Mouse (Mus musculus): ENCODE measurements at regions not wholly inside any gene's neighbourhood (a gene's known extent, or its start where the extent isn't known, plus 50 kb on each side); places are given as distances from the start of the nearest gene placed in this dataset.

GRCm38 (mm10) chr8:23344161-23344560 lies 933.0 kb downstream of the Mrps31 start:
- DNase-seq (ENCODE audit: low read depth, low spot score), result peak; percentile 67
- no peaks in the 10 kb centered on the region for H3K36me3 ChIP-seq (ENCODE audit: control insufficient read depth, insufficient read depth, low read length, poor library complexity, severe bottlenecking)
- in situ Hi-C loops (cut with MboI; ENCODE audit: low sequenced_read_pairs in 2 of 2, unreplicated experiment in 2 of 2), result loop anchor here (10.0 to 25.0 kb wide), 2 partner anchors 161 to 168 kb away; no protein-coding TSS in a partner anchor
- H3K27ac ChIP-seq (ENCODE audit: insufficient read depth, low read depth, low read length, poor library complexity, severe bottlenecking), result no peak overlapping the region
- no peaks in the 10 kb centered on the region for H3K9me3 ChIP-seq (ENCODE audit: control insufficient read depth, insufficient read depth, low read depth, low read length)
- TF ChIP-seq ZC3H11A (IDR thresholded peaks at IDR 0.05; ENCODE audit: borderline replicate concordance, low read depth, low read length) (peak; percentile 90), MAFK (IDR thresholded peaks at IDR 0.05; ENCODE audit: insufficient read depth, low read depth, low read length) (no peak)
- H3K9ac ChIP-seq (ENCODE audit: insufficient read depth, low read depth, low read length, poor library complexity, severe bottlenecking), result no peak overlapping the region
- H3K4me1 ChIP-seq (ENCODE audit: control insufficient read depth in 2 of 2, insufficient read depth in 2 of 2, low read length in 2 of 2, poor library complexity in 1 of 2), result no peaks in the 10 kb centered on the region
- no peak overlapping the region for H3K4me3 ChIP-seq (ENCODE audit: insufficient read depth in 1 of 2, low read depth in 1 of 2, low read length in 2 of 2, poor library complexity in 1 of 2, severe bottlenecking in 1 of 2)

GRCm38 (mm10) chr8:23351367-23351930 lies 940.3 kb downstream of the Mrps31 start:
- Histone ChIP-seq H3K9ac (ENCODE audit: insufficient read depth, low read depth, low read length, poor library complexity, severe bottlenecking) (no peak overlapping the region), H3K4me1 (ENCODE audit: control insufficient read depth in 2 of 2, insufficient read depth in 2 of 2, low read length in 2 of 2, poor library complexity in 1 of 2) (no peaks in the 10 kb centered on the region), H3K9me3 (ENCODE audit: control insufficient read depth, insufficient read depth, low read depth, low read length) (no peaks in the 10 kb centered on the region), H3K27ac (ENCODE audit: insufficient read depth, low read depth, low read length, poor library complexity, severe bottlenecking) (no peak overlapping the region), H3K36me3 (ENCODE audit: control insufficient read depth, insufficient read depth, low read length, poor library complexity, severe bottlenecking) (no peaks in the 10 kb centered on the region), H3K4me3 (ENCODE audit: insufficient read depth in 1 of 2, low read depth in 1 of 2, low read length in 2 of 2, poor library complexity in 1 of 2, severe bottlenecking in 1 of 2) (no peak overlapping the region)
- TF ChIP-seq HCFC1 (IDR thresholded peaks at IDR 0.05; ENCODE audit: borderline replicate concordance, insufficient read depth, low read length), result no peak
- TF ChIP-seq MAFK (IDR thresholded peaks at IDR 0.05; ENCODE audit: insufficient read depth, low read depth, low read length), result no peak
- no peak for TF ChIP-seq ZC3H11A (IDR thresholded peaks at IDR 0.05; ENCODE audit: borderline replicate concordance, low read depth, low read length)
- no peak for TF ChIP-seq ZNF384 (IDR thresholded peaks at IDR 0.05; ENCODE audit: low read depth, low read length)
- no peak for TF ChIP-seq CHD2 (IDR thresholded peaks at IDR 0.05; ENCODE audit: low read depth, low read length)
- in situ Hi-C loops (cut with MboI; ENCODE audit: low sequenced_read_pairs in 2 of 2, unreplicated experiment in 2 of 2), result no loop called here
- DNase-seq (ENCODE audit: low read depth, low spot score), result no peak

GRCm38 (mm10) chr8:23352259-23353106 lies 941.3 kb downstream of the Mrps31 start:
- H3K9ac ChIP-seq (ENCODE audit: insufficient read depth, low read depth, low read length, poor library complexity, severe bottlenecking), result no peak overlapping the region
- H3K27ac ChIP-seq (ENCODE audit: insufficient read depth, low read depth, low read length, poor library complexity, severe bottlenecking), result no peak overlapping the region
- no peak for DNase-seq (ENCODE audit: low read depth, low spot score)
- no peak overlapping the region for H3K4me3 ChIP-seq (ENCODE audit: insufficient read depth in 1 of 2, low read depth in 1 of 2, low read length in 2 of 2, poor library complexity in 1 of 2, severe bottlenecking in 1 of 2)
- no peaks in the 10 kb centered on the region for H3K4me1 ChIP-seq (ENCODE audit: control insufficient read depth in 2 of 2, insufficient read depth in 2 of 2, low read length in 2 of 2, poor library complexity in 1 of 2)
- in situ Hi-C loops (cut with MboI; ENCODE audit: low sequenced_read_pairs in 2 of 2, unreplicated experiment in 2 of 2), result no loop called here
- TF ChIP-seq HCFC1 (IDR thresholded peaks at IDR 0.05; ENCODE audit: borderline replicate concordance, insufficient read depth, low read length), result no peak
- TF ChIP-seq ZC3H11A (IDR thresholded peaks at IDR 0.05; ENCODE audit: borderline replicate concordance, low read depth, low read length), result no peak
- no peak for TF ChIP-seq MAFK (IDR thresholded peaks at IDR 0.05; ENCODE audit: insufficient read depth, low read depth, low read length)
- TF ChIP-seq ZNF384 (IDR thresholded peaks at IDR 0.05; ENCODE audit: low read depth, low read length), result no peak
- no peak for TF ChIP-seq CHD2 (IDR thresholded peaks at IDR 0.05; ENCODE audit: low read depth, low read length)
- no peaks in the 10 kb centered on the region for H3K36me3 ChIP-seq (ENCODE audit: control insufficient read depth, insufficient read depth, low read length, poor library complexity, severe bottlenecking)
- H3K9me3 ChIP-seq (ENCODE audit: control insufficient read depth, insufficient read depth, low read depth, low read length), result no peaks in the 10 kb centered on the region

- Histone ChIP-seq H3K27ac (ENCODE audit: insufficient read depth, low read depth, low read length, poor library complexity, severe bottlenecking) (no peak overlapping the region), H3K4me3 (ENCODE audit: insufficient read depth in 1 of 2, low read depth in 1 of 2, low read length in 2 of 2, poor library complexity in 1 of 2, severe bottlenecking in 1 of 2) (no peak overlapping the region), H3K4me1 (ENCODE audit: control insufficient read depth in 2 of 2, insufficient read depth in 2 of 2, low read length in 2 of 2, poor library complexity in 1 of 2) (peaks cover 8% of the 10 kb centered on the region in 2 experiments; a peak in 3 of 4 replicates), H3K9ac (ENCODE audit: insufficient read depth, low read depth, low read length, poor library complexity, severe bottlenecking) (no peak overlapping the region), H3K9me3 (ENCODE audit: control insufficient read depth, insufficient read depth, low read depth, low read length) (no peaks in the 10 kb centered on the region), H3K36me3 (ENCODE audit: control insufficient read depth, insufficient read depth, low read length, poor library complexity, severe bottlenecking) (no peaks in the 10 kb centered on the region)
- no peak for DNase-seq (ENCODE audit: low read depth, low spot score)
- in situ Hi-C loops (cut with MboI; ENCODE audit: low sequenced_read_pairs in 2 of 2, unreplicated experiment in 2 of 2), result no loop called here
- no peak for TF ChIP-seq ZNF384 (IDR thresholded peaks at IDR 0.05; ENCODE audit: low read depth, low read length)
- TF ChIP-seq MAFK (IDR thresholded peaks at IDR 0.05; ENCODE audit: insufficient read depth, low read depth, low read length), result no peak
- no peak for TF ChIP-seq HCFC1 (IDR thresholded peaks at IDR 0.05; ENCODE audit: borderline replicate concordance, insufficient read depth, low read length)
- TF ChIP-seq ZC3H11A (IDR thresholded peaks at IDR 0.05; ENCODE audit: borderline replicate concordance, low read depth, low read length), result no peak
- no peak for TF ChIP-seq CHD2 (IDR thresholded peaks at IDR 0.05; ENCODE audit: low read depth, low read length)
These were observed 949.0 kb downstream of the Mrps31 start for GRCm38 (mm10) chr8:23360061-23360622.
